Mouse (Mus musculus) liver, embryonic 13.5 days (tissue): ENCODE measurements around the gene Lysmd4. TPM values are rescaled to one million over a fixed set of nuclear protein-coding genes. Genes with fewer than 3 reads are reported as not detected.

ENCODE experiments used
- ATAC-seq: fragments of 200-750 bp; cut with Nextera tagmentation; 2 replicates; pipeline ENCODE4 v1.8.0; 2017; ENCODE audit warnings: low read depth, mild to moderate bottlenecking, moderate number of reproducible peaks, moderate library complexity
- DNase-seq: peaks from one replicate; pipeline ENCODE4 v3.0.0; 2022
- H3K27ac ChIP-seq: fragments of 300-500 bp; sonication (generic); 2 replicates; pipeline ENCODE4 v1.5.1; 2015; ENCODE audit warnings: moderate library complexity, mild to moderate bottlenecking, inconsistent platforms
- H3K27me3 ChIP-seq: fragments of 300-500 bp; sonication (generic); 2 replicates; pipeline ENCODE4 v1.6.1; 2015; ENCODE audit warnings: mild to moderate bottlenecking, inconsistent platforms
- H3K36me3 ChIP-seq: fragments of 300-500 bp; sonication (generic); 2 replicates; pipeline ENCODE4 v1.6.1; 2015; ENCODE audit warnings: mild to moderate bottlenecking, inconsistent platforms
- H3K4me1 ChIP-seq: fragments of 300-500 bp; sonication (generic); replicated peaks from 2 replicates; pipeline ENCODE4 v1.6.1; 2015; ENCODE audit warnings: inconsistent platforms
- H3K4me2 ChIP-seq: fragments of 300-500 bp; sonication (generic); 2 replicates; pipeline ENCODE4 v1.6.1; 2015; ENCODE audit warnings: inconsistent platforms, mild to moderate bottlenecking, moderate library complexity
- H3K4me3 ChIP-seq: fragments of 300-500 bp; sonication (generic); replicated peaks from 2 replicates; pipeline ENCODE4 v1.5.1; 2015; ENCODE audit warnings: mild to moderate bottlenecking, inconsistent platforms
- H3K9ac ChIP-seq: fragments of 300-500 bp; sonication (generic); 2 replicates; pipeline ENCODE4 v1.6.1; 2015; ENCODE audit warnings: mild to moderate bottlenecking, inconsistent platforms
- H3K9me3 ChIP-seq: fragments of 300-500 bp; sonication (generic); replicated peaks from 2 replicates; pipeline ENCODE4 v1.6.1; 2016; ENCODE audit warnings: inconsistent platforms
- WGBS: fragments of 180-500 bp; shearing (Covaris S2); methylation state at CpG from one replicate; pipeline ENCODE4 v1.1.7; 2015; ENCODE audit not compliant: insufficient replicate concordance; 5-methylcytosine and 5-hydroxymethylcytosine counted together
- polyA plus RNA-seq: library from polyadenylated mRNA; unstranded; fragments of >200 nt; fragmentation: Nextera tagmentation; extraction: Ambion mirVana; gene quantifications from 2 replicates; pipeline ENCODE4 v1.2.1, GENCODE M21; 2015

Lysmd4 gene
- polyA plus RNA-seq, 1 experiment from 2014 or later: 2.9 TPM

DNA sequence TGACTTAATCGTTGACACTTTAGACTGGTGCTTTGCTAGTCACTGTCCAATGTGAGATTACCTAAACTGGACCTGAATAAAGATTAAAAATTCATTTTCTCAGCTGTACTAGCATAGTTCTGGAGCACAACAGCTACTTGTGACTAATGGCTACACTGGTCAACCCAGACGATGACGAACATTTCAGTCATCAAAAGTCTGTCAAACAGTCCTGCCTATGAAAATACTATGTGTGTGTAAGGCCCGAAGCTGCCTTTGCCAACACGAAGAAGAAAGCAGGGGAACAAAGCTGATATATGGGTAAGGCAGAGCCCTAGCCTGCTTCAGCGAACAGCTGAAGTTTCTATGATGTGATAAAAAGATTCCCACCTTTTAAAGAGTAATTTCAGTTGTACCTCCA, 61.2 kb downstream of the Lysmd4 start:
- no peaks in the 10 kb centered on the region for H3K27me3 ChIP-seq
- no peak overlapping the region for H3K4me3 ChIP-seq
- H3K4me2 ChIP-seq: no peak overlapping the region
- H3K9me3 ChIP-seq: no peaks in the 10 kb centered on the region
- no peak overlapping the region for H3K27ac ChIP-seq
- WGBS: 82% methylated on average over 6 of the region's 6 CpGs
- no peak overlapping the region for H3K9ac ChIP-seq
- ATAC-seq: no peak
- no peaks in the 10 kb centered on the region for H3K36me3 ChIP-seq
- H3K4me1 ChIP-seq: no peaks in the 10 kb centered on the region
- no peak for DNase-seq

DNA sequence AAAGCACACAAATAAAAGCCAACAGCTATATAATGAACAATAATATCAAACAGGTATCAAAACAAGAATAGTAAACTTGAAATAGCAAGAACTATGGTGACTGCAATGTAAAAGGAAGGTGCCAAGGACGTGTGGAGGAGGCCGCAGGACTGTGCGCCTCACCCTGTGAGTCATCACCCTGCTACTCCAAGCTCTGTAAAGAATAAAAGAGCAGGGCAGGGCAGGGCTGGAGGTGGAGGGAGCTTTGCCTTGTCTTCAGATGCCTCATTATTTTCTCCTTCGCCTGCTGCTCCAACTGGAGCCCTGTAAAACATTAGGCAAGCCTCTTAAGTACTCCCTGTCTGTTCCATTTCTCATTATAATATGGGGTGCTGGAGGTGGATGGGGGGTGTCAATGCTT, 65.1 kb downstream of the Lysmd4 start:
- H3K9ac ChIP-seq: no peak overlapping the region
- ATAC-seq: no peak
- no peak overlapping the region for H3K4me2 ChIP-seq
- no peaks in the 10 kb centered on the region for H3K4me1 ChIP-seq
- WGBS: 81% methylated on average over 4 of the region's 4 CpGs
- no peaks in the 10 kb centered on the region for H3K36me3 ChIP-seq
- no peaks in the 10 kb centered on the region for H3K9me3 ChIP-seq
- no peak overlapping the region for H3K4me3 ChIP-seq
- H3K27ac ChIP-seq: no peak overlapping the region
- no peaks in the 10 kb centered on the region for H3K27me3 ChIP-seq
- DNase-seq: no peak

DNA sequence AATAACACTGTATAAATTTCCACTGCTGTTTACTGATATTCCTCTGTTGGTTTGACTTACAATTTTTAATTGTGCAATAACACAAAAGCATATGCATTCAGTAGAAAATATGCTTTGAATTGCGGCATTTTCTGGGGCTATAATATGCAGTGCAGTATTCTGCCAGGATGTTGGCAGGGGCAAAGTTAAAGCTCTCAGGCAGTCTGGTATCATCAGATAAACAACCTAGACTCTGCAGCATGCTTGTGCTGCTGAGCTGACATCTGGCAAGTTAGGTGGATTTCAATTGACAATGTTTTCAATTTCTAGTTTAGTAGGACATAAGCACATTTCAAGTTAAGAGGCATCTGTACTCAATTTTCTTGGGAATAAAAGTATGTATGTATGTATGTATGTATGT, 69.0 kb downstream of the Lysmd4 start:
- DNase-seq: no peak
- Histone ChIP-seq H3K9ac (no peak overlapping the region), H3K36me3 (no peaks in the 10 kb centered on the region), H3K27me3 (no peaks in the 10 kb centered on the region), H3K9me3 (no peaks in the 10 kb centered on the region), H3K4me1 (no peaks in the 10 kb centered on the region), H3K4me2 (no peak overlapping the region), H3K4me3 (no peak overlapping the region), H3K27ac (no peak overlapping the region)
- ATAC-seq: no peak
- 63% methylated on average over 1 of the region's 1 CpGs for WGBS

DNA sequence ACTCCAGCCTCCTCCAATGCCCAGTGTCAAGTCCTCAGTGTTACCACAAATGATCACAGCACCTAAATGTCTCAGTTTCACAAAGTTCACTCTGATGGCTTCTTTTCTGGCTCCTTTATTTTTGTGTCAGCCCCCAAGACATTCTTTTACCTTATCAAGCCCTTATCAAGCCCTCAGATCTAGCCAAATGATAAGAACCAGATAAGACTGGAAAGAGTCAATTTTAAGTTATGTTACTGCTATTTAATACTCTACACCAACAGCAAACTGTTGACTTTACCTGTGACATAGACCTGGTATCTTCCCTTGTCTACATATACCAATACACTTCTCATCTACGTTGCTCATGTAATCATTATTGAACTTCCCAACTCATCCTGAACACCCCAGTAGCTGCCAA, 74.1 kb downstream of the Lysmd4 start:
- H3K27ac ChIP-seq: no peak overlapping the region
- H3K36me3 ChIP-seq: no peaks in the 10 kb centered on the region
- no peaks in the 10 kb centered on the region for H3K9me3 ChIP-seq
- no peak overlapping the region for H3K9ac ChIP-seq
- ATAC-seq (no peak), DNase-seq (no peak)
- H3K27me3 ChIP-seq: no peaks in the 10 kb centered on the region
- 88% methylated on average over 1 of the region's 1 CpGs for WGBS
- no peak overlapping the region for H3K4me2 ChIP-seq
- H3K4me1 ChIP-seq: no peaks in the 10 kb centered on the region
- H3K4me3 ChIP-seq: no peak overlapping the region

DNA sequence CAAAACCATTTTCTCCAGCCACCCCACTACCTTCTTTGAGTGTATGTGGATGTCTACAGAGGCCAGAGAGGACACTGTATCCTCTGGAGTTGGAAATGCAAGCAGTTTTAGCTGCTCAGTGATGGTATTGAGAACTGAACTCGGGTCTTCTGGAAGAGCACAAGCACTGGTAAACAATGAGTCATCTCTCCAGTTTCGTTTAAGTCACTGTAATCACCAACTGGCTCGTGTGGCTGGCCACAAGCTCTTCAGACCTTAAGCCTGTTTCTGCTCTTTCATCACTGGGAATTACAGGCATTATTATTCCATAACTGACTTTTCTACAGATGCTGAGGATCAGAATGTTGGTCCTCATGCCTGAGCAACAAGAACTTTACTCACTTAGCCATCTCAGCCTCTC, 82.6 kb downstream of the Lysmd4 start:
- WGBS: 62% methylated on average over 3 of the region's 3 CpGs
- H3K9me3 ChIP-seq: no peaks in the 10 kb centered on the region
- no peaks in the 10 kb centered on the region for H3K4me1 ChIP-seq

DNA sequence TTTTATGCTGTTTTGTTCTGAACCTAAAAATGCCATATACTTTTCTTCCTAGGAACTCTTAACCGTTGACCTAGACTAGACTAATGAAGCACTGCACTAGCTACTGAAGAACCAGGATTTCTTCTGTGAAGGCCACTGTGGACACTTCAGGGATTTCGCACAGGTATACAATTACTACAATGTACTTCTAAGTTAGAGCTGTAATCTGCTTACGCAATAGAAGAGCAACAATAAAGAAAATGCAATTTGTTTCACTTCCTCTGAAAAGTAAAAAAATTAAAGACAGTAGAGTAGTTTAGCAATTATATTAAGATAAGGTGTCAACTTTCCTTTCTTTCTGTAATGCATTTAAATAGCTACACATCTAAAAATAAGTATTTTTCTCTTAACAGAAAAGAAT, 84.7 kb downstream of the Lysmd4 start:
- Histone ChIP-seq H3K4me3 (no peak overlapping the region), H3K27ac (no peak overlapping the region), H3K4me1 (no peaks in the 10 kb centered on the region), H3K4me2 (no peak overlapping the region), H3K27me3 (no peaks in the 10 kb centered on the region), H3K9me3 (no peaks in the 10 kb centered on the region), H3K9ac (no peak overlapping the region), H3K36me3 (0 out of 2 replicates have a peak, but pooled peaks cover 4% of the 10 kb centered on the region)
- no peak for DNase-seq
- 85% methylated on average over 3 of the region's 3 CpGs for WGBS
- ATAC-seq: no peak

More for the DNA sequence above, 82.6 kb downstream of the Lysmd4 start:
- Histone ChIP-seq H3K27ac (no peak overlapping the region), H3K4me2 (no peak overlapping the region), H3K27me3 (no peaks in the 10 kb centered on the region), H3K36me3 (0 out of 2 replicates have a peak, but pooled peaks cover 4% of the 10 kb centered on the region), H3K4me3 (no peak overlapping the region), H3K9ac (no peak overlapping the region)
- DNase-seq (no peak), ATAC-seq (no peak)

DNA sequence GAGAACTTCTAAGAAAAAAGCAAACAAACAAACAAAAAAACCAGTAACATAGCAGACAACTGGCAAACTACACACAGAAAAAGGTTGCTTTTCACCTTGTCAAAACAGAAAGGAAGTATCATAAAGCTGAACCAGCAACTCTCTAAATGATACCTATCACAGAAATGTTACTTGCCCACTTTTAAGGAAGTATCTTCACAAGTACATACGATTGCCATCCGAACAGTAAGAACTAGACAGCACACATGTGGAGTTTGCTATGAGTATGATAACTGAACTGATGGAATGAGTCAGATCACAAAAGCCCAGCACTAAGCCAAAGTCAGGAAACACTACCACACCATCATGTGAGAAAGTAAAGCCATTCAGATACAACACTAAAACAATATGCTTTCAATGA, 85.8 kb downstream of the Lysmd4 start:
- 30% methylated on average over 2 of the region's 2 CpGs for WGBS
- Histone ChIP-seq H3K4me2 (no peak overlapping the region), H3K27me3 (no peaks in the 10 kb centered on the region), H3K36me3 (0 out of 2 replicates have a peak, but pooled peaks cover 4% of the 10 kb centered on the region), H3K4me1 (0 out of 2 replicates have a peak, but pooled peaks cover under 1% of the 10 kb centered on the region), H3K27ac (no peak overlapping the region), H3K9ac (no peak overlapping the region), H3K4me3 (no peak overlapping the region), H3K9me3 (no peaks in the 10 kb centered on the region)
- no peak for ATAC-seq
- no peak for DNase-seq

DNA sequence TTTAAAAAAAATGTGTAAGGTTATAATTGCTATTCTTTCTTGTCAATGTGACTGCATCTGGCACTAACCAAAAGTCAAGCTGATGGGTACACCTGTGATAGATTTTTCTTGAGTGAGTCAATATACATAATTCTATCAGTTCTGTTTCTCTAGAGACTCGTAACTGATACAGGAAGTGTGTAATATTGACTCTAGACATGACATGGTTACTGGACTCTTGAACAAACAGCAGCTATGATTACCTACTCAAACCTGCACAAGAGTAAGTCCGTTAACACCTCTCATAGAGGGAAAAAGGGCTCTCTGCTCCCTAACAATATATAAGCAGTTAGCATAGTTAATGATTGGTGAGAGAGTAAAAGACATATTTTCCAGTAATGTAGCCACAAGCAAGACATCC, 87.8 kb downstream of the Lysmd4 start:
- H3K9ac ChIP-seq: no peak overlapping the region
- DNase-seq: no peak
- H3K27ac ChIP-seq: no peak overlapping the region
- H3K4me3 ChIP-seq: no peak overlapping the region
- H3K4me2 ChIP-seq: no peak overlapping the region
- WGBS: 72% methylated on average over 2 of the region's 2 CpGs
- no peaks in the 10 kb centered on the region for H3K36me3 ChIP-seq
- peaks cover 8% of the 10 kb centered on the region for H3K4me1 ChIP-seq
- no peaks in the 10 kb centered on the region for H3K27me3 ChIP-seq
- H3K9me3 ChIP-seq: no peaks in the 10 kb centered on the region
- ATAC-seq: no peak

DNA sequence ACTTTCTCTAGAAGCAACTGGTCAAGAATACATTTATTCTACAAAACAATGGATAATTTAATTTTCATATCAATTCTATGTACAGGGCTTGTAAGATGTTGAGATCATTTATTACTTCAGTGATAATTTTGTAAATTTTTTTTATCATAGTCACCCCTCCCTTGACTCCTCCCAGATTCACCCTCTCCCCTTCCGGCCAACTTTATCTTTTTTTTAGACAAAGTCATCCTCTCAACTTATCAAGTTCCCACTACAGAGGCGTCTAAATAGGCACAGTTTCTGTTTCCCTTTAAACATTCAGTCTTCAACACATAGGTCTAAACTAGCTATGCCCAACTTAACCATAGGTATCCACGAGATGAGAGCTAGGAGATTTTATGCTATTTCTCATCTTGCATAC, 90.9 kb downstream of the Lysmd4 start:
- Histone ChIP-seq H3K36me3 (no peaks in the 10 kb centered on the region), H3K4me3 (no peak overlapping the region), H3K4me1 (peaks cover 8% of the 10 kb centered on the region), H3K9ac (no peak overlapping the region), H3K27me3 (no peaks in the 10 kb centered on the region), H3K4me2 (no peak overlapping the region), H3K9me3 (no peaks in the 10 kb centered on the region), H3K27ac (no peak overlapping the region)
- ATAC-seq (no peak; the same call in 1 of the 2 replicates), DNase-seq (no peak)
- 34% methylated on average over 3 of the region's 3 CpGs for WGBS

DNA sequence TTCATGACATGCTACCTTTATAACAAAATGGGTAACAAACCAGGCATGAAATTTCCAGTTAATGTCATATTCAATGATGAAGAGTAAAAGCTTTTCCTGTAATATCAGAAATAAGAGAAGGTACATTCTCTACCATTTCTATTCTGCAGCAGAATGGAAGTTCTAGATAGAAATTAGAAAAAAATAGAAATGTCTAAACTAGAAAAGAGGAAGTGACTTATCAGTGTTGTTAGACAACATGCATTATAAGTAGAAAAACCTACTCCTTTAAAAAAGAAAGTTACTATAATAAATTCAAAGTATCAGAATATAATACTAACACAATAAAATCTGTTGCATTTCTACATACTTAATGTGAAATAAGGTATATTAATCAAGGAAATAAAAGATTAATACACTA, 96.4 kb downstream of the Lysmd4 start:
- no peak for ATAC-seq
- no peaks in the 10 kb centered on the region for H3K27me3 ChIP-seq
- no peaks in the 10 kb centered on the region for H3K36me3 ChIP-seq
- H3K9me3 ChIP-seq: no peaks in the 10 kb centered on the region
- no peak overlapping the region for H3K9ac ChIP-seq
- no peak overlapping the region for H3K4me3 ChIP-seq
- no peak overlapping the region for H3K4me2 ChIP-seq
- H3K4me1 ChIP-seq: peaks cover 2% of the 10 kb centered on the region
- H3K27ac ChIP-seq: no peak overlapping the region
- DNase-seq: no peak

DNA sequence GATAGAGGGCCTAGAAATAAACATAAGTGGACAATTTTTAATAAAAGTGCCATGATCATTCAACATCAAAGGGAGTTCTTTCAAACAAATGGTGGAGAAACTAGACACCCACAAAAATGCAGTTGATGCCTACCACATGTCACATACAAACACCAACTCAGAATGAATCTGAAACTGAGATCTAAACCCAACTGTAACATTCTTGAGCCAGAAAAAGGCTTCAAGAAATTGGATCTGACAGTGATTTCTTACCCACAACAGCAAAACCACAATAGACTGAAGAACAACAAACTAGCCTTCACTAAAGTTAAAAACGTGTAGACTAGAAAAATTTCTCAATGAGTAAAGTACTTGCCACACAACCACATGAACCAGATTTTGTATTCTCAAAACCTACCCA, 98.0 kb downstream of the Lysmd4 start:
- no peak overlapping the region for H3K4me3 ChIP-seq
- no peak for DNase-seq
- no peak for ATAC-seq
- 31% methylated on average over 1 of the region's 1 CpGs for WGBS
- H3K36me3 ChIP-seq: no peaks in the 10 kb centered on the region
- no peak overlapping the region for H3K27ac ChIP-seq
- H3K9me3 ChIP-seq: no peaks in the 10 kb centered on the region
- no peaks in the 10 kb centered on the region for H3K27me3 ChIP-seq
- no peak overlapping the region for H3K9ac ChIP-seq
- no peak overlapping the region for H3K4me2 ChIP-seq
- H3K4me1 ChIP-seq: no peaks in the 10 kb centered on the region; the same call in 1 of the 2 replicates

DNA sequence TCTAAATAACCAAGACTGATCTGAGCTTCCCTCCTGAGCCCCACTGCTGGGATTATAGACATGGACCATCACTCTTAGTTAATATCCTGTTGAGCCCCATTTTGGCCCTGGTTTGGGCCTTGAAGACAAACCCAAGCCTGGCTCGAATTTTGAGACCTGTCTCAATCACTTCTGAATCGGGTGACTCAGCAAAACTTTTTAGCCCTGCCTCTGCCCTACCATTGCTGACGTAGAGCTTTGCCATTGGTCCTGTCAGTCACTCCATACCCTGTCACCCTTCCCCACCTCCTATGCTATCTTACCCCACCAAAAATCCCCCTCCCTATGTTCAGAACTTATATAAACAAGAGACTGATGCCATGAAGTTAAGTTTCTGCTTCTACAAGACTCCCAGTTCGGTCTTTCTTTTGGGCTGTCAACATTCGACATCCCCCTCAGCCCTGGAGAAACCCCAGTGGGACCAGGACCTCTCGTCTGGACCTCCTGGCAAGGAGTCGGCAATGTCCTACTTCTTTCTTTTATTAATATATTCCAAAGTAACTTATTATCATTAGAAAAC, 119.8 kb downstream of the Lysmd4 start:
- Histone ChIP-seq H3K9ac (no peak overlapping the region), H3K36me3 (peaks cover 2% of the 10 kb centered on the region; the same call in 1 of the 2 replicates), H3K4me1 (peaks cover 16% of the 10 kb centered on the region), H3K4me2 (no peak overlapping the region), H3K4me3 (no peak overlapping the region), H3K9me3 (no peaks in the 10 kb centered on the region), H3K27ac (no peak overlapping the region), H3K27me3 (no peaks in the 10 kb centered on the region)
- DNase-seq (peak; percentile 5), ATAC-seq (peak; percentile 65)
- WGBS: 67% methylated on average over 7 of the region's 7 CpGs
